Mouse (Mus musculus): ENCODE data around the gene Rchy1. TPM values are rescaled to one million over a fixed set of nuclear protein-coding genes. Genes with fewer than 3 reads are reported as not detected.

Gene Rchy1
- polyA plus RNA-seq, 1 experiment from 2014 or later, result 66.1 TPM

DNA sequence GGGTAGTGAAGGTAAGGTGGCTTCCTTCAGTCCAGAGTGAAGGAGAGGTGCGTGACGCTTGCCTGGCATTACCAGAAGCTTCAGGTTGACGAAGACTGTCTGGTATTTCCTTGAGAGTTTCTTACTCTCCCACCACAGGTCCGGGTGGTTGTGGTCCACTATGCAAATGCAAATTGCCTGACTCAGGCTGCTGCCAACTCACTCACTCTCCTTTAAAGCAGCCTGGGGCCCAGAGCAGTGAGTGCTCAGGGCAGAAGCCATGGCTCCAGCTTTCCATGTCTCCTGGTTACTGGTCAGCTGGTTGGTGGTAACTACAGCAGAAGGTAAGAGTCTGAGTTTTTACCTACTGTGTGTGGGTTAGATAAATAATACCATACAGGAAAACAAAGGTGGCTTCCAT, 24.4 kb upstream of the Rchy1 start, which contains the start of gene Odaph:
Gene Odaph (plus strand): TSS at position 240 of the 400 bp plus-strand sequence.
- TF ChIP-seq CTCF (IDR thresholded peaks at IDR 0.05), result no peak
- CTCF ChIA-PET, result interaction anchor here (1.0 to 1.3 kb wide), 3 partner anchors 10 to 23 kb away, joined by 3 to 5 read pairs (median 3); no protein-coding TSS in a partner anchor
- in situ Hi-C loops (cut with MboI; ENCODE audit: low pct_unique_long_range_greater_than_20kb), result no loop called here
- DNase-seq (ENCODE audit: low read depth, low spot score), result peak; percentile 56
- H3K27me3 ChIP-seq, result no peaks in the 10 kb centered on the region
- peak; percentile 85 for ATAC-seq
- POLR2A ChIA-PET, result interaction anchor here (0.9 kb wide), 1 partner anchor 25 kb away, joined by 3 read pairs; no protein-coding TSS in a partner anchor

DNA sequence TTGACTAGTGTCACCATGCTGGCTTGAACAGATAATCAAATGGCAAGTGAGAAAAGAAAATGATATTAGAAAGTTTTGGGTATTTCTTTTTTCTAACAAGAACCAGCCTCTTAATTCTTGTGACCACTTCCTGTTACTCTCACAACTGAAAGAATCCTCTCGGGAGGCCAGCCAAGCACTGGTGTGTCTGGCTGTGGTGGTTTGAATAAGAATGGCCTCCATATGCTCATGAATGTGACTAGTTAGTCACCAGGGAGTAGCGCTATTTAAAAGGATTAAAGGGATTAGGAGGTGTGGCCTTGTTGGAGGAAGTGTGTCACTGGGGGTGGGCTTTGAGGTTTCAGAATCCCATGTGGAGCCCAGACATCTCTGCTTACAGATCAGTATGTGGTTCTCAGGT, 22.9 kb upstream of the Rchy1 start:
- ATAC-seq (no peak), DNase-seq (ENCODE audit: low read depth, low spot score) (no peak)
- POLR2A ChIA-PET, result no interaction called here
- in situ Hi-C loops (cut with MboI; ENCODE audit: low pct_unique_long_range_greater_than_20kb), result no loop called here
- TF ChIP-seq CTCF (IDR thresholded peaks at IDR 0.05), result no peak
- no peaks in the 10 kb centered on the region for H3K27me3 ChIP-seq
- CTCF ChIA-PET, result interaction anchor here (1.1 to 1.3 kb wide), 2 partner anchors 10 to 22 kb away, joined by 4 to 5 read pairs; no protein-coding TSS in a partner anchor

DNA sequence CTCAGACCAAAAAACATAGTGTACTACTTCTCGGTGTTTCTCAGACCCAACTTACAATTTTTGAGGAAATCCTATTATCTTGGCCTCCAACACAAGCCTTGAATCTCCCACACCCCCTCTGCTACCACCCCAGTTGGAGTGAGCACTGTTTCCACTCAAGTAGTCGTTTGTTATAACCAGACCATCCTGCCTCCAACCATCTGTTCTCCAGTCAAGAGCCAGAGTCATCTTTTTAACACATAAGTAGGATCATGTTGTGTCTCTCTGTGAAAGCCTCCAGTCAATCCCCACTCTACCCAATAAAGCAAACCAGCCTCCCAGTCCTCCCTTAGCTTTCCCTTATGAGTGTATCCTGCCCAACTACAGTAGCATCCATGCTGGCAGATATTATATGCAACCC, 20.6 kb upstream of the Rchy1 start:
- in situ Hi-C loops (cut with MboI; ENCODE audit: low pct_unique_long_range_greater_than_20kb), result no loop called here
- ATAC-seq (no peak), DNase-seq (ENCODE audit: low read depth, low spot score) (no peak)
- no peak for TF ChIP-seq CTCF (IDR thresholded peaks at IDR 0.05)
- no peaks in the 10 kb centered on the region for H3K27me3 ChIP-seq
- ChIA-PET POLR2A (interaction anchor here (0.6 kb wide), 1 partner anchor 31 kb away, joined by 3 read pairs; no protein-coding TSS in a partner anchor), CTCF (interaction anchor here (0.9 to 1.2 kb wide), 3 partner anchors 8 to 20 kb away, joined by 3 to 5 read pairs (median 3); no protein-coding TSS in a partner anchor)

DNA sequence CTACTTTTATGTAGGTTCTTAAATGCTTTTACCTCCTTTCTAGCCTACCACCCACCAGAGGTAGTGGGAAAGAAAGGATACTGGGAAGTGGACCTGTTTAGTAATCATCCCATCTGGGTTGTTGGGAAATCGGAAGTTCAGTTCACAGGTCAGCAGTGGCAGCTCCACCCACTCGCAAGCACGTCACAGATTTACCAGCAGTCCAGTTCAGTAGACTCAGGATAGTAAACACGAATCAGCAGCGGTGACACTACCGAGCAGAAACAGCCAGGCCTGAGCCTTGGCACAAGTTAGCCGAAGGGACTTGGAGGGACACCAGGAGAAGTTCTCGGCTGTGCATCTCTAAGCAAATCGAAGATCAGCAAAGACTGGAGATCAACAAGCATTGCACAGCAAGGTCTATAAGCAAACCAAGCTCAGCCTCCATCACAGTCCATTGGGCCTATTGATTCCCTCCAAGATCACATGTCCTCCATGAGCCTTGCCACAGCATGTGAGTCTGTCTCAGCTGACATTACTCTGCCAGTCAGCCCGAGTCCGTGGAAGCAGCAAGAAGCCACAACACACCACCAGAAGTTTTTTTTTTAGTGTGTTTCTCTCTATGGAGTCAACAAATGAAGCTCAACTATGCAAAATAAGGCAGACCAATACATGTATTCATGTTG, 18.4 kb upstream of the Rchy1 start:
- DNase-seq (ENCODE audit: low read depth, low spot score) (no peak), ATAC-seq (no peak)
- TF ChIP-seq CTCF (IDR thresholded peaks at IDR 0.05), result no peak
- in situ Hi-C loops (cut with MboI; ENCODE audit: low pct_unique_long_range_greater_than_20kb), result no loop called here
- no peaks in the 10 kb centered on the region for H3K27me3 ChIP-seq
- CTCF ChIA-PET, result no interaction called here
- POLR2A ChIA-PET, result interaction anchor here (1.6 kb wide), 1 partner anchor 20 kb away, joined by 4 read pairs; no protein-coding TSS in a partner anchor

DNA sequence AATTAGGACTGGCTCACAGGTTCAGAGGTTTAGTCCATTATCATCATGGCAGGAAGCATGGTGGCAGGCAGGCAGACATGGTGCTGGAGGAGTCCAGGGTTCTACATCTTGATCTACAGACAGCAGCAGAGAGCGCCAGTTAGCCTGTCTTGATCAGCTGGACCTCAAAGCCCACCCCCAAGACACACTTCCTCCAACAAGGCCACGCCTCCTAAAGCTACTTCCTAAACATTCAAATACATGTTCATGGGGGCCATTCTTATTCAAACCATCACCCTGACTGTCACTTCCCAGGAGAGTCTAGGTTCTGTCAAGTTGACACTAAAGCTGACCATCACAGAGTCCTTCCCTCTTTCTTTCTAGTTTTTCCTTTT, 14.5 kb upstream of the Rchy1 start:
- ATAC-seq (no peak), DNase-seq (ENCODE audit: low read depth, low spot score) (no peak)
- ChIA-PET CTCF (interaction anchor here (1.1 kb wide), 1 partner anchor 10 kb away, joined by 3 read pairs; the partner anchor contains the start of gene Odaph), POLR2A (no interaction called here)
- in situ Hi-C loops (cut with MboI; ENCODE audit: low pct_unique_long_range_greater_than_20kb), result no loop called here
- TF ChIP-seq CTCF (IDR thresholded peaks at IDR 0.05), result no peak
- no peaks in the 10 kb centered on the region for H3K27me3 ChIP-seq

DNA sequence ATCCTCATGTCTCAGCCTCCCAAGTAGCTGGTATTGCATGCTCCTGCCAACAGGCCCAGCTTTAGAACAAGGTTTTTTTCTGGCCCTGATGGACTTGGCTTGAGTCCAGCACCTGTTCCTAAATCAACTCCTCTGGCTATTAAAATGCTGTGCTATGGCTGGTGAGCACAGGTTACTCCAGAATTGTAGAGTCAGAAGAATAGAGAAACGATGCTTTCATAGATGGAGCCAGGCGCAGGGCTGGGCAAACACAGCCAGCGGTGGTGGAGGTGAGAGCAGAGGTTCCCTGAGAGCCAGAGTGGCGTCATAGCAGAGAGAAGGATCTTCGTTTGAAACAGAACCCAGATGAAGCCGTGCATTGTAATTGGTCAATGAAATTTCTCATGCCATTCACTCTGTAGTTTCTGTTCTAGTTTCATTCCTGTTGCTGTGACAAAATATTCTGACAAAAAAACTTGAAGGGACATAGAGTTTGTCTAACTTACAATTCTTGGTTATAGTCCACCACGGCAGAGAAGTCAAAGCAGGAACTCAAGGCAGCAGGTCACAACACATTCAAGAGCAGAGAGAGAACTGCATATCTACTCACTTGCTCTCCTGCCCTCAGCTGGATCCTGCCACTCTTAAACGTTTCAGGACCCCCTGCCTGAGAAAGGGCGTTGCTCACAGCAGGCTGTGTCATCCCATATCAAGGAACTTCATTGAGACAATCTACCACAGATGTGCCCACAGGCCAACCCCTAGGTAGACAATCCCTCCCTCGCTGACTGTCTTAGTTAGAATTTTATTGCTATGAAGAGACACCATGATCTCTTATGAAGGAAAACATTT, 13.9 kb upstream of the Rchy1 start:
- no peaks in the 10 kb centered on the region for H3K27me3 ChIP-seq
- ChIA-PET CTCF (interaction anchor here (1.5 kb wide), 1 partner anchor 8 kb away, joined by 4 read pairs; no protein-coding TSS in a partner anchor), POLR2A (no interaction called here)
- no peak for ATAC-seq
- no peak for DNase-seq (ENCODE audit: low read depth, low spot score)
- in situ Hi-C loops (cut with MboI; ENCODE audit: low pct_unique_long_range_greater_than_20kb), result no loop called here
- TF ChIP-seq CTCF (IDR thresholded peaks at IDR 0.05), result no peak

DNA sequence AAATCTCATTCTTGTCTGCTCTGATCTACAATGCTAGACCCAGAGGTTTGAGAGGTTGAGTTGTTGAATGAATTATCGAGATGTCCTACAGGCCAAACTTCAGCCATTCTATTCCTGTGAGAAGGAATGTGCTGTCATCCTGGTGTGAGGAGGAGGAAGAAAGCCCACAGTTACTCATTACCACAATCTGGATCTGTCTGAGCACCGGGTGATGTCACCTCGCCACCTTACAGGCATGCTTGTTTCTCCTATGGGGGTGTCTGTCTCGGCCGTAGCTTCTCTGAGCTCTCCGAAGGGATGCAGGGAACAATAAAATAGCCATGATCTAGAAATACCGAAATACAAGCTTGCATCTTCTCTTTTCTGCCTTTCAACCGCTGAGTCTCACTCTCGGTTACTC, 12.9 kb upstream of the Rchy1 start:
- POLR2A ChIA-PET, result no interaction called here
- TF ChIP-seq CTCF (IDR thresholded peaks at IDR 0.05), result no peak
- CTCF ChIA-PET, result interaction anchor here (1.5 to 1.6 kb wide), 2 partner anchors 9 to 15 kb away, joined by 3 to 4 read pairs; no protein-coding TSS in a partner anchor

DNA sequence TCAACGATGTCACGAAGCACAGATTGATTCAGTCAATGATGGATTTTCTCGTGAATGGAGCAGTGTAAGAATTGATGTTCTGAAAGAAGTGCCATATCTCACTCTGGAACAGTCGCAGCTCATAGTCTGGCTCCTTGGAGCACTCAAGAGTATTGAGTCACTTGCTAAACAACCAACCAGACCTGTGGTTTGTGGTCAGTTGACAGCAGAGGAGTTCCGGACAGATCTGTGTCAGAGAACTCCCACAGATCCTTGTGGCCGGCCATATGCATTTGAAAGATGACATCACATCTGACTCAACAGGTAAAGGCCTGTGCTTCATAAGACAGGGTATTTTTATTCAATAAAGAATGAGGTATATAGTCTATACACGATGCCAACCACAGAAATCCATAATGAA, 11.1 kb upstream of the Rchy1 start:
- POLR2A ChIA-PET, result no interaction called here
- CTCF ChIA-PET, result no interaction called here
- no peaks in the 10 kb centered on the region for H3K27me3 ChIP-seq
- DNase-seq (ENCODE audit: low read depth, low spot score) (no peak), ATAC-seq (no peak)
- TF ChIP-seq CTCF (IDR thresholded peaks at IDR 0.05), result no peak
- in situ Hi-C loops (cut with MboI; ENCODE audit: low pct_unique_long_range_greater_than_20kb), result no loop called here

More for the DNA sequence above, 12.9 kb upstream of the Rchy1 start:
- DNase-seq (ENCODE audit: low read depth, low spot score), result no peak
- no peaks in the 10 kb centered on the region for H3K27me3 ChIP-seq
- peak; percentile 21 for ATAC-seq
- in situ Hi-C loops (cut with MboI; ENCODE audit: low pct_unique_long_range_greater_than_20kb), result no loop called here

DNA sequence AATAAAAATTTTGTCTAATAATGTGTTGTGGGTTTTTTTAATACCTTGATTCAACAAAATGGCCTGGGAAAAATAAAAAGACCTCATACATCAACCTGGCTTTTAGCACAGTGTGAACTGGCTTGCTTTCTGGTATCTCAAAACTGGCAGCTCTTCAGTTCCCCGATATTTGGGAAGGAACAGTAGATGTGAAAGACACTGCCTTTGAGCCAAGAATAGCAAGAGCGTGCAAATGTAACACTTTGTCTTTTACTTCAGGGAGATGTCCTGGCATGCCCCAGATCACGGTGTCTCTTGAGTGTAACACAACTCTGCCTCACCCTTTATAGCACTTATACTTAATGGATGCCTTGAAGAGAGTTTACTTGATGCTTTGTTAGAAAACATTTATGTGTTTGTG, 9.2 kb upstream of the Rchy1 start:
- in situ Hi-C loops (cut with MboI; ENCODE audit: low pct_unique_long_range_greater_than_20kb), result no loop called here
- H3K27me3 ChIP-seq, result no peaks in the 10 kb centered on the region
- no peak for DNase-seq (ENCODE audit: low read depth, low spot score)
- CTCF ChIA-PET, result interaction anchor here (1.1 to 1.2 kb wide), 2 partner anchors 8 to 11 kb away, joined by 3 to 5 read pairs; partner anchors contain the start of gene Rchy1
- POLR2A ChIA-PET, result no interaction called here
- ATAC-seq, result no peak
- TF ChIP-seq CTCF (IDR thresholded peaks at IDR 0.05), result no peak

DNA sequence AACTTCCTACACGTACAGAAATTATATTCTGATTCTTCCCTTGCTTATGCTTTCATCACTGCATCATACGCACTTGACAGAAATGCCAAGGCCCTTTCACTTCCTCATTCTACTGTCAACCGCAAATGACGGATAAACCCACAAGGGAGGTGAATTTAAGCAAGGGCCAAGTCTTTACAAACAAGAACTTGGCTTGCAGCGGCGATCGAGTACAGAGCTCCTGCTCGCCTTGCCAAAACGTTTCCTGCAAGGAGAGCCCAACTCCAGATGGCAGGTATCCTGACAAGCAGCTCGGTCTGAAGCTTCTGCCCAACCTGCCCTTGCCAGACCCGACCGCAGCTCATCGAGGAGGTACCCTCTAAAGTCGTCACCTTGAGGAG, 619 bp downstream of the Rchy1 start:
- TF ChIP-seq CTCF (IDR thresholded peaks at IDR 0.05), result no peak
- ChIA-PET POLR2A (interaction anchor here (0.6 to 2.6 kb wide), 4 partner anchors 9 to 444 kb away, joined by 3 to 10 read pairs (median 4); partner anchors contain the start of genes Odaph and Parm1), CTCF (interaction anchor here (0.9 to 2.1 kb wide), 3 partner anchors 32 to 444 kb away, joined by 3 to 5 read pairs (median 3); no protein-coding TSS in a partner anchor)
- ATAC-seq, result peak; percentile 49
- no peaks in the 10 kb centered on the region for H3K27me3 ChIP-seq
- in situ Hi-C loops (cut with MboI; ENCODE audit: low pct_unique_long_range_greater_than_20kb), result no loop called here
- DNase-seq (ENCODE audit: low read depth, low spot score), result no peak

Data from Patski (cell line).